Mouse (Mus musculus) liver, adult 2 months (tissue): ENCODE measurements at regions not wholly inside any gene's neighbourhood (a gene's known extent, or its start where the extent isn't known, plus 50 kb on each side); places are given as distances from the start of the nearest gene placed in this dataset.

ENCODE experiments used
- DNase-seq: peaks from one replicate; pipeline ENCODE4 v3.0.0-alpha.2; 2011; ENCODE audit warnings: low read depth, low spot score; ENCODE audit errors: extremely low read depth
- H3K27ac ChIP-seq: fragments of 200-500 bp; replicated peaks from 2 replicates; pipeline ENCODE4 v1.5.1; 2012; ENCODE audit warnings: low read depth, mild to moderate bottlenecking, control low read depth, inconsistent platforms, low read length; ENCODE audit not compliant: insufficient read depth
- H3K27me3 ChIP-seq: fragments of 200-500 bp; 2 replicates; pipeline ENCODE4 v1.6.1; 2012; ENCODE audit warnings: mild to moderate bottlenecking, moderate library complexity, low read length, inconsistent platforms; ENCODE audit not compliant: control insufficient read depth, insufficient read depth
- H3K36me3 ChIP-seq: fragments of 200-500 bp; 2 replicates; pipeline ENCODE4 v1.6.1; 2012; ENCODE audit warnings: low read length, inconsistent platforms; ENCODE audit not compliant: control insufficient read depth, insufficient read depth
- H3K4me1 ChIP-seq: fragments of 200-500 bp; 2 replicates; pipeline ENCODE4 v1.6.1; 2011; ENCODE audit warnings: low read length; ENCODE audit not compliant: control insufficient read depth, insufficient read depth
- H3K4me3 ChIP-seq: fragments of 200-500 bp; 2 replicates; pipeline ENCODE4 v1.5.1; 2011; ENCODE audit warnings: low read depth, mild to moderate bottlenecking, control low read depth, low read length, moderate library complexity; ENCODE audit not compliant: insufficient read depth
- H3K79me2 ChIP-seq: fragments of 200-500 bp; 2 replicates; pipeline ENCODE4 v1.6.1; 2012; ENCODE audit warnings: inconsistent platforms, mild to moderate bottlenecking, low read length, moderate library complexity; ENCODE audit not compliant: control insufficient read depth, insufficient read depth
- H3K9ac ChIP-seq: fragments of 200-500 bp; 2 replicates; pipeline ENCODE4 v1.6.1; 2012; ENCODE audit warnings: low read depth, mild to moderate bottlenecking, control low read depth, inconsistent platforms, low read length
- CTCF ChIP-seq: fragments of 200-500 bp; IDR thresholded peaks from 2 replicates; pipeline ENCODE4 v1.5.1; 2011; ENCODE audit warnings: low read depth, low read length, control low read depth
- POLR2A ChIP-seq: fragments of 200-500 bp; IDR thresholded peaks from 2 replicates; pipeline ENCODE4 v1.6.1; 2011; ENCODE audit warnings: low read length, control low read depth; ENCODE audit not compliant: insufficient read depth; ENCODE audit errors: extremely low read depth
- WGBS: fragments of 180-500 bp; shearing (Covaris S2); methylation state at CpG from one replicate; pipeline ENCODE4 v1.1.7; 2018; 5-methylcytosine and 5-hydroxymethylcytosine counted together

GRCm38 (mm10) chr14:105662839-105663238 lies 233.8 kb downstream of the Spry2 start:
- Histone ChIP-seq H3K27ac (no peak overlapping the region), H3K4me1 (no peaks in the 10 kb centered on the region), H3K4me3 (no peak overlapping the region), H3K27me3 (no peaks in the 10 kb centered on the region), H3K9ac (no peak overlapping the region), H3K36me3 (no peaks in the 10 kb centered on the region), H3K79me2 (no peaks in the 10 kb centered on the region)
- no peak for TF ChIP-seq POLR2A
- no peak for DNase-seq
- WGBS, result 93% methylated on average over 6 of the region's 6 CpGs

GRCm38 (mm10) chr14:105658316-105658715 lies 238.3 kb downstream of the Spry2 start:
- Histone ChIP-seq H3K27ac (no peak overlapping the region), H3K4me3 (no peak overlapping the region), H3K36me3 (no peaks in the 10 kb centered on the region), H3K79me2 (no peaks in the 10 kb centered on the region), H3K27me3 (no peaks in the 10 kb centered on the region), H3K4me1 (no peaks in the 10 kb centered on the region), H3K9ac (no peak overlapping the region)
- TF ChIP-seq CTCF, result no peak
- TF ChIP-seq POLR2A, result no peak
- no peak for DNase-seq
- 97% methylated on average over 2 of the region's 2 CpGs for WGBS

GRCm38 (mm10) chr14:105647166-105647565 lies 249.5 kb downstream of the Spry2 start:
- no peak for DNase-seq
- no peak overlapping the region for H3K9ac ChIP-seq

GRCm38 (mm10) chr14:105644428-105644827 lies 252.2 kb downstream of the Spry2 start:
- Histone ChIP-seq H3K4me1 (no peaks in the 10 kb centered on the region), H3K27me3 (no peaks in the 10 kb centered on the region), H3K4me3 (no peak overlapping the region), H3K27ac (no peak overlapping the region), H3K79me2 (no peaks in the 10 kb centered on the region), H3K9ac (no peak overlapping the region), H3K36me3 (no peaks in the 10 kb centered on the region)
- DNase-seq, result no peak
- TF ChIP-seq CTCF (no peak), POLR2A (no peak)
- 94% methylated on average over 2 of the region's 2 CpGs for WGBS

More at GRCm38 (mm10) chr14:105647166-105647565, 249.5 kb downstream of the Spry2 start:
- Histone ChIP-seq H3K4me1 (no peaks in the 10 kb centered on the region), H3K27me3 (no peaks in the 10 kb centered on the region), H3K4me3 (no peak overlapping the region), H3K36me3 (no peaks in the 10 kb centered on the region), H3K27ac (no peak overlapping the region), H3K79me2 (no peaks in the 10 kb centered on the region)
- TF ChIP-seq POLR2A (no peak), CTCF (no peak)
- 83% methylated on average over 3 of the region's 3 CpGs for WGBS

GRCm38 (mm10) chr14:105643285-105643957 lies 253.2 kb downstream of the Spry2 start:
- no peaks in the 10 kb centered on the region for H3K79me2 ChIP-seq
- H3K4me3 ChIP-seq, result no peak overlapping the region
- H3K36me3 ChIP-seq, result no peaks in the 10 kb centered on the region
- no peak for DNase-seq
- no peak for TF ChIP-seq CTCF
- no peak for TF ChIP-seq POLR2A
- H3K4me1 ChIP-seq, result no peaks in the 10 kb centered on the region
- no peak overlapping the region for H3K27ac ChIP-seq
- no peaks in the 10 kb centered on the region for H3K27me3 ChIP-seq
- no peak overlapping the region for H3K9ac ChIP-seq
- 95% methylated on average over 7 of the region's 7 CpGs for WGBS

- Histone ChIP-seq H3K4me1 (no peaks in the 10 kb centered on the region), H3K27me3 (no peaks in the 10 kb centered on the region), H3K36me3 (no peaks in the 10 kb centered on the region), H3K4me3 (no peak overlapping the region), H3K79me2 (no peaks in the 10 kb centered on the region), H3K9ac (no peak overlapping the region), H3K27ac (no peak overlapping the region)
- no peak for DNase-seq
- WGBS, result 90% methylated on average over 4 of the region's 4 CpGs
- no peak for TF ChIP-seq POLR2A
- no peak for TF ChIP-seq CTCF
These were observed 264.3 kb downstream of the Spry2 start for GRCm38 (mm10) chr14:105632335-105632734.
